Mouse (Mus musculus): ENCODE data around the gene Krt83. TPM values are rescaled to one million over a fixed set of nuclear protein-coding genes. Genes with fewer than 3 reads are reported as not detected.
"Not testable (repeated sequence)": the region's sequence is repeated elsewhere in the genome, so short reads cannot be mapped to it uniquely, and the experiment has no call there.

The Krt83 gene
- total RNA-seq (2015) (not detected in 2 replicates), total RNA-seq (2017) (0.37 and 1.1 TPM in 2 replicates)

GRCm38 (mm10) chr15:101491431-101491830 is at the start of gene Krt83:
Krt83 (minus strand) TSS chr15:101491512.
- no peak for ATAC-seq (replicated peaks; ENCODE audit: poor library complexity)

GRCm38 (mm10) chr15:101538580-101538900 is 47.2 kb upstream of the Krt83 start:
- ATAC-seq (replicated peaks; ENCODE audit: poor library complexity): no peak

- ATAC-seq (replicated peaks; ENCODE audit: poor library complexity): no peak
Observed at GRCm38 (mm10) chr15:101537864-101538579, 46.7 kb upstream of the Krt83 start.

GRCm38 (mm10) chr15:101536054-101536850 is 44.9 kb upstream of the Krt83 start:
- ATAC-seq (replicated peaks; ENCODE audit: poor library complexity): no peak

- ATAC-seq (replicated peaks; ENCODE audit: poor library complexity): no peak
Observed at GRCm38 (mm10) chr15:101532720-101533119, 41.4 kb upstream of the Krt83 start, which contains the start of gene Krt84. Krt84 (minus strand) TSS chr15:101532820.

GRCm38 (mm10) chr15:101522556-101523232 is 31.4 kb upstream of the Krt83 start:
- ATAC-seq (replicated peaks; ENCODE audit: poor library complexity): no peak

GRCm38 (mm10) chr15:101519792-101520191 is 28.5 kb upstream of the Krt83 start:
- ATAC-seq (replicated peaks; ENCODE audit: poor library complexity): peak; percentile 68

GRCm38 (mm10) chr15:101517161-101517560 is 25.8 kb upstream of the Krt83 start, which contains the start of gene Gm49425:
Gm49425 (minus strand) TSS chr15:101517261.
- ATAC-seq (replicated peaks; ENCODE audit: poor library complexity): not testable (repeated sequence)

GRCm38 (mm10) chr15:101508247-101508646 is 16.9 kb upstream of the Krt83 start:
- ATAC-seq (replicated peaks; ENCODE audit: poor library complexity): no peak

- ATAC-seq (replicated peaks; ENCODE audit: poor library complexity): no peak
Observed at GRCm38 (mm10) chr15:101506896-101507758, 15.8 kb upstream of the Krt83 start.

GRCm38 (mm10) chr15:101497181-101497580 is 5.9 kb upstream of the Krt83 start:
- peak; percentile 44; the same call in 1 of the 2 replicates for ATAC-seq (replicated peaks; ENCODE audit: poor library complexity)

- ATAC-seq (replicated peaks; ENCODE audit: poor library complexity): no peak
Observed at GRCm38 (mm10) chr15:101495266-101495665, 4.0 kb upstream of the Krt83 start.

GRCm38 (mm10) chr15:101494203-101494602 is 2.9 kb upstream of the Krt83 start:
- ATAC-seq (replicated peaks; ENCODE audit: poor library complexity): no peak

GRCm38 (mm10) chr15:101493713-101494112 is 2.4 kb upstream of the Krt83 start:
- no peak for ATAC-seq (replicated peaks; ENCODE audit: poor library complexity)

- no peak for ATAC-seq (replicated peaks; ENCODE audit: poor library complexity)
Observed at GRCm38 (mm10) chr15:101492718-101493117, 1.4 kb upstream of the Krt83 start.

- no peak; the same call in 1 of the 2 replicates for ATAC-seq (replicated peaks; ENCODE audit: poor library complexity)
Observed at GRCm38 (mm10) chr15:101485911-101486635, 5.2 kb downstream of the Krt83 start.

GRCm38 (mm10) chr15:101484939-101485338 is 6.4 kb downstream of the Krt83 start:
- peak; percentile 76 for ATAC-seq (replicated peaks; ENCODE audit: poor library complexity)

GRCm38 (mm10) chr15:101483646-101484045 is 7.7 kb downstream of the Krt83 start:
- no peak for ATAC-seq (replicated peaks; ENCODE audit: poor library complexity)

GRCm38 (mm10) chr15:101482056-101482455 is 9.3 kb downstream of the Krt83 start:
- ATAC-seq (replicated peaks; ENCODE audit: poor library complexity): no peak

- ATAC-seq (replicated peaks; ENCODE audit: poor library complexity): no peak
Observed at GRCm38 (mm10) chr15:101479666-101480060, 11.6 kb downstream of the Krt83 start.
